Mouse (Mus musculus) liver, embryonic 14.5 days (tissue): ENCODE measurements around the gene Olfr1198. TPM values are rescaled to one million over a fixed set of nuclear protein-coding genes. Genes with fewer than 3 reads are reported as not detected.

Experiments
- ATAC-seq: fragments of 200-750 bp; cut with Nextera tagmentation; 2 replicates; pipeline ENCODE4 v1.8.0; 2017; ENCODE audit warnings: moderate number of reproducible peaks, mild to moderate bottlenecking, moderate library complexity; ENCODE audit not compliant: insufficient read depth
- DNase-seq, 3 experiments: peaks; one replicate each; pipeline ENCODE4 v3.0.0-alpha.2; 2012 to 2013; ENCODE audit warnings: low read depth in 3 of 3, low spot score in 3 of 3
- H3K27ac ChIP-seq: fragments of 300-500 bp; sonication (generic); 2 replicates; pipeline ENCODE4 v1.5.1; 2014; ENCODE audit warnings: moderate library complexity, mild to moderate bottlenecking, control low read depth, inconsistent platforms
- H3K27me3 ChIP-seq: fragments of 300-500 bp; sonication (generic); 2 replicates; pipeline ENCODE4 v1.6.1; 2014; ENCODE audit warnings: mild to moderate bottlenecking, low read length, moderate library complexity; ENCODE audit not compliant: control insufficient read depth, insufficient read depth
- H3K36me3 ChIP-seq: fragments of 300-500 bp; sonication (generic); replicated peaks from 2 replicates; pipeline ENCODE4 v1.6.1; 2014; ENCODE audit warnings: low read depth; ENCODE audit not compliant: control insufficient read depth, insufficient read depth
- H3K4me1 ChIP-seq, 2 experiments: fragments of 200-500 bp in 1 of 2; fragments of 300-500 bp in 1 of 2; sonication (generic) in 1 of 2; replicated peaks; 2 replicates each; pipeline ENCODE4 v1.6.1; 2012 to 2014; ENCODE audit warnings: antibody characterized with exemption in 1 of 2, inconsistent platforms in 1 of 2, low read length in 1 of 2; ENCODE audit not compliant: control insufficient read depth in 2 of 2, insufficient read depth in 2 of 2
- H3K4me2 ChIP-seq: fragments of 300-500 bp; sonication (generic); 2 replicates; pipeline ENCODE4 v1.6.1; 2014; ENCODE audit warnings: low read depth, mild to moderate bottlenecking, control low read depth, moderate library complexity
- H3K4me3 ChIP-seq, 2 experiments: fragments of 200-500 bp in 1 of 2; fragments of 300-500 bp in 1 of 2; sonication (generic) in 1 of 2; 2 replicates each; pipeline ENCODE4 v1.5.1; 2012 to 2014; ENCODE audit warnings: low read depth in 2 of 2, low read length in 2 of 2, mild to moderate bottlenecking in 2 of 2, control low read depth in 1 of 2, inconsistent platforms in 1 of 2, moderate library complexity in 1 of 2; ENCODE audit not compliant: insufficient read depth in 1 of 2
- H3K9ac ChIP-seq: fragments of 300-500 bp; sonication (generic); replicated peaks from 2 replicates; pipeline ENCODE4 v1.6.1; 2014; ENCODE audit warnings: mild to moderate bottlenecking, control low read depth, moderate library complexity
- H3K9me3 ChIP-seq: fragments of 300-500 bp; sonication (generic); 2 replicates; pipeline ENCODE4 v1.6.1; 2016; ENCODE audit warnings: low read length, mixed read lengths; ENCODE audit not compliant: control insufficient read depth
- CTCF ChIP-seq: IDR thresholded peaks from 2 replicates; pipeline ENCODE4 v1.5.1; 2016; ENCODE audit warnings: antibody characterized with exemption, low read depth, control low read depth
- EP300 ChIP-seq: IDR thresholded peaks from 2 replicates; pipeline ENCODE4 v1.6.1; 2016; ENCODE audit warnings: antibody characterized with exemption, low read depth
- WGBS: fragments of 180-500 bp; shearing (Covaris S2); extraction: QIAGEN DNeasy Blood & Tissue Kit; methylation state at CpG from one replicate; pipeline ENCODE4 v1.1.7; 2014; ENCODE audit not compliant: insufficient replicate concordance; 5-methylcytosine and 5-hydroxymethylcytosine counted together
- polyA plus RNA-seq, 2 experiments: library from polyadenylated mRNA; depleted of rRNA in 1 of 2; stranded (reverse) in 1 of 2; unstranded in 1 of 2; fragments of >200 nt; fragmentation: Nextera tagmentation in 1 of 2; extraction: Ambion mirVana in 1 of 2; gene quantifications; 2 replicates each; pipeline versions ENCODE4 v1.2.1 to v1.2.3; 2012 to 2014

The Olfr1198 gene
- polyA plus RNA-seq (2012; rRNA removed) (not detected in 2 replicates), polyA plus RNA-seq (2014; fragmentation: Nextera tagmentation; extraction: Ambion mirVana) (not detected in 2 replicates)

GRCm38 (mm10) chr2:88751270-88751669 lies at the start of gene Olfr1198:
Gene Olfr1198, minus strand, starts transcription at chr2:88751370.
- no peaks in the 10 kb centered on the region for H3K9me3 ChIP-seq
- no peak within 1 kb of the TSS for H3K27ac ChIP-seq
- ATAC-seq (no peak), DNase-seq (no peak)
- TF ChIP-seq EP300: no peak
- TF ChIP-seq CTCF: no peak
- H3K27me3 ChIP-seq: no peaks in the 10 kb centered on the region
- H3K4me1 ChIP-seq: no peaks in the 10 kb centered on the region
- WGBS: 52% methylated on average over 2 of the region's 2 CpGs
- H3K4me3 ChIP-seq: no peak within 1 kb of the TSS
- no peak within 1 kb of the TSS for H3K4me2 ChIP-seq
- H3K36me3 ChIP-seq: no peaks in the 10 kb centered on the region
- H3K9ac ChIP-seq: no peak within 1 kb of the TSS

- WGBS: 67% methylated on average over 6 of the region's 6 CpGs
- no peak for ATAC-seq
- no peaks in the 10 kb centered on the region for H3K9me3 ChIP-seq
- DNase-seq: no peak
- H3K4me1 ChIP-seq: no peaks in the 10 kb centered on the region
- no peak within 1 kb of the TSS for H3K9ac ChIP-seq
- H3K4me2 ChIP-seq: no peak within 1 kb of the TSS
- no peaks in the 10 kb centered on the region for H3K36me3 ChIP-seq
- no peaks in the 10 kb centered on the region for H3K27me3 ChIP-seq
- TF ChIP-seq CTCF (no peak), EP300 (no peak)
- H3K27ac ChIP-seq: no peak within 1 kb of the TSS
- no peak within 1 kb of the TSS for H3K4me3 ChIP-seq
Observed at GRCm38 (mm10) chr2:88792736-88793135, 41.6 kb upstream of the Olfr1198 start, which contains the start of gene Olfr1201. Gene Olfr1201, plus strand, starts transcription at chr2:88793036.

GRCm38 (mm10) chr2:88770388-88770787 lies 19.2 kb upstream of the Olfr1198 start, which contains the start of gene Olfr1200:
Gene Olfr1200, minus strand, starts transcription at chr2:88770488.
- no peak within 1 kb of the TSS for H3K27ac ChIP-seq

GRCm38 (mm10) chr2:88760369-88760768 lies 9.2 kb upstream of the Olfr1198 start, which contains the start of gene Olfr1199:
Gene Olfr1199, minus strand, starts transcription at chr2:88760469.
- no peaks in the 10 kb centered on the region for H3K4me1 ChIP-seq
- WGBS: 58% methylated on average over 2 of the region's 2 CpGs
- ATAC-seq (no peak), DNase-seq (no peak)
- no peak within 1 kb of the TSS for H3K9ac ChIP-seq
- H3K27me3 ChIP-seq: no peaks in the 10 kb centered on the region
- H3K4me2 ChIP-seq: no peak within 1 kb of the TSS
- H3K4me3 ChIP-seq: no peak within 1 kb of the TSS
- TF ChIP-seq EP300 (no peak), CTCF (no peak)
- no peaks in the 10 kb centered on the region for H3K36me3 ChIP-seq
- H3K27ac ChIP-seq: no peak within 1 kb of the TSS
- no peaks in the 10 kb centered on the region for H3K9me3 ChIP-seq

More at GRCm38 (mm10) chr2:88770388-88770787, 19.2 kb upstream of the Olfr1198 start, which contains the start of gene Olfr1200:
- 55% methylated on average over 2 of the region's 2 CpGs for WGBS
- DNase-seq (no peak), ATAC-seq (no peak)
- H3K36me3 ChIP-seq: no peaks in the 10 kb centered on the region
- no peak within 1 kb of the TSS for H3K9ac ChIP-seq
- no peaks in the 10 kb centered on the region for H3K4me1 ChIP-seq
- no peak within 1 kb of the TSS for H3K4me3 ChIP-seq
- no peaks in the 10 kb centered on the region for H3K27me3 ChIP-seq
- no peaks in the 10 kb centered on the region for H3K9me3 ChIP-seq
- TF ChIP-seq CTCF: no peak
- TF ChIP-seq EP300: no peak
- no peak within 1 kb of the TSS for H3K4me2 ChIP-seq

GRCm38 (mm10) chr2:88743379-88743778 lies 7.8 kb downstream of the Olfr1198 start:
- TF ChIP-seq CTCF: no peak
- no peak for TF ChIP-seq EP300
- H3K4me2 ChIP-seq: no peak overlapping the region
- 53% methylated on average over 3 of the region's 3 CpGs for WGBS
- ATAC-seq (no peak), DNase-seq (no peak)
- no peaks in the 10 kb centered on the region for H3K9me3 ChIP-seq
- H3K27ac ChIP-seq: no peak overlapping the region
- H3K9ac ChIP-seq: no peak overlapping the region
- no peaks in the 10 kb centered on the region for H3K4me1 ChIP-seq
- no peaks in the 10 kb centered on the region for H3K36me3 ChIP-seq
- H3K27me3 ChIP-seq: no peaks in the 10 kb centered on the region
- no peak overlapping the region for H3K4me3 ChIP-seq
